Mouse (Mus musculus) megakaryocyte, embryonic 14.5 days (primary cell): ENCODE results near the gene Ttbk1.

Experiments used
- FLI1 ChIP-seq: IDR thresholded peaks from 2 replicates; pipeline ENCODE4 v1.6.1; 2012; ENCODE audit warnings: low read length, inconsistent platforms, mixed read lengths
- GATA1 ChIP-seq: IDR thresholded peaks from 3 replicates; pipeline ENCODE4 v1.6.1; 2012; ENCODE audit warnings: mixed read lengths, low read length, inconsistent platforms, borderline replicate concordance

- no peak for TF ChIP-seq FLI1
- TF ChIP-seq GATA1: no peak
These were observed 23.7 kb upstream of the Ttbk1 start for GRCm38 (mm10) chr17:46511059-46511710.
